Mouse (Mus musculus): ENCODE measurements at regions not wholly inside any gene's neighbourhood (a gene's known extent, or its start where the extent isn't known, plus 50 kb on each side); places are given as distances from the start of the nearest gene placed in this dataset.

GRCm38 (mm10) chr12:49579451-49580190 is 194.6 kb downstream of the Gm43517 start:
- peak; percentile 1 for DNase-seq (ENCODE audit: low spot score)

GRCm38 (mm10) chr12:49583849-49584248 is 198.9 kb downstream of the Gm43517 start:
- no peak for DNase-seq (ENCODE audit: low spot score)

- DNase-seq (ENCODE audit: low spot score), result no peak
These were observed 237.3 kb downstream of the Gm43517 start for GRCm38 (mm10) chr12:49622264-49622663.

GRCm38 (mm10) chr12:49627222-49627621 is 242.2 kb downstream of the Gm43517 start:
- DNase-seq (ENCODE audit: low spot score), result no peak

- no peak for DNase-seq (ENCODE audit: low spot score)
These were observed 243.0 kb downstream of the Gm43517 start for GRCm38 (mm10) chr12:49628014-49628413.

- DNase-seq (ENCODE audit: low spot score), result no peak
These were observed 264.4 kb downstream of the Gm43517 start for GRCm38 (mm10) chr12:49649104-49650063.

Measured in embryo, embryonic 10.5 days (tissue).